Comparison of ENCODE assay signal across 32 mouse cellular contexts in genomic region chr4:62316456-62316855, GRCm38 (mm10). TPM values are rescaled to one million over a fixed set of nuclear protein-coding genes. Genes with fewer than 3 reads are reported as not detected.
DNase-seq lines count a peak whose midpoint lies in the region; ATAC-seq and TF ChIP-seq lines count a peak whose summit lies in the region.
"Had no signal": no experiment of that assay in that cellular context is flagged by ENCODE, and none has a peak within 500 bp of the region (broad histone marks: within the 10 kb centered on the region; RNA-seq: fewer than 3 reads in every experiment).

No protein-coding gene starts in this region.

- ATAC-seq in liver, postnatal 0 days = peak; percentile 44; the same call in 1 of the 2 replicates
- no peak for ATAC-seq in liver, embryonic 12.5 days
- peak; percentile 90 for ATAC-seq in megakaryocyte, adult 5-6 weeks (ENCODE audit: poor library complexity, severe bottlenecking)
- ATAC-seq in hindbrain, embryonic 11.5 days (ENCODE audit: low FRiP score) = no peak
- ATAC-seq: CD4-positive, CD25-positive, alpha-beta regulatory T cell, adult 4 months; forebrain, embryonic 14.5 days; hindbrain, embryonic 16.5 days; intestine, embryonic 15.5 days; lung, postnatal 0 days; midbrain, embryonic 16.5 days; Patski had no signal

- no peak overlapping the region for H3K4me3 ChIP-seq in liver, postnatal 0 days (ENCODE audit: low read depth, low read length)
- H3K4me3 ChIP-seq in liver, embryonic 12.5 days = no peak overlapping the region
- H3K4me3 ChIP-seq in hindbrain, embryonic 11.5 days (ENCODE audit: low read depth, low read length) = no peak overlapping the region
- H3K4me3 ChIP-seq: heart, adult 2 months; heart, embryonic 13.5 days; intestine, embryonic 15.5 days; layer of hippocampus, adult 2 months; left cerebral cortex, adult 2 months; limb, embryonic 13.5 days; midbrain, embryonic 10.5 days had no signal

- no peak for TF ChIP-seq CTCF in liver, postnatal 0 days (IDR thresholded peaks at IDR 0.05; ENCODE audit: low read depth)

- no peak for TF ChIP-seq EP300 in liver, postnatal 0 days (IDR thresholded peaks at IDR 0.05; ENCODE audit: low read depth)

- peaks cover 78% of the 10 kb centered on the region for H3K36me3 ChIP-seq in liver, postnatal 0 days (replicated peaks; ENCODE audit: insufficient read depth, low read length)
- H3K36me3 ChIP-seq in liver, embryonic 12.5 days = peaks cover 90% of the 10 kb centered on the region
- peaks cover 3% of the 10 kb centered on the region; the same call in 1 of the 2 replicates for H3K36me3 ChIP-seq in hindbrain, embryonic 11.5 days (ENCODE audit: control insufficient read depth, insufficient read depth, low read length)

- no peaks in the 10 kb centered on the region for H3K27me3 ChIP-seq in liver, postnatal 0 days (ENCODE audit: insufficient read depth, low read length)
- no peaks in the 10 kb centered on the region for H3K27me3 ChIP-seq in liver, embryonic 12.5 days (replicated peaks)
- H3K27me3 ChIP-seq in hindbrain, embryonic 11.5 days (ENCODE audit: control insufficient read depth, insufficient read depth, low read length) = no peaks in the 10 kb centered on the region
- H3K27me3 ChIP-seq: heart, embryonic 13.5 days; intestine, embryonic 15.5 days; limb, embryonic 13.5 days; Patski had no signal

- H3K9me3 ChIP-seq in liver, postnatal 0 days (ENCODE audit: low read length) = no peaks in the 10 kb centered on the region
- H3K9me3 ChIP-seq in liver, embryonic 12.5 days (replicated peaks) = no peaks in the 10 kb centered on the region
- no peaks in the 10 kb centered on the region for H3K9me3 ChIP-seq in hindbrain, embryonic 11.5 days (ENCODE audit: control insufficient read depth, low read length)
- H3K9me3 ChIP-seq: G1E; heart, embryonic 13.5 days; intestine, embryonic 15.5 days; limb, embryonic 13.5 days; midbrain, embryonic 10.5 days had no signal

- 73% methylated on average over 2 of the region's 2 CpGs for WGBS in liver, postnatal 0 days (ENCODE audit: insufficient replicate concordance)
- WGBS in liver, embryonic 12.5 days (ENCODE audit: insufficient replicate concordance) = 76% methylated on average over 2 of the region's 2 CpGs
- 95% methylated on average over 2 of the region's 2 CpGs for WGBS in hindbrain, embryonic 11.5 days

- H3K9ac ChIP-seq in liver, postnatal 0 days (replicated peaks) = no peak overlapping the region
- no peak overlapping the region for H3K9ac ChIP-seq in liver, embryonic 12.5 days
- H3K9ac ChIP-seq in hindbrain, embryonic 11.5 days (ENCODE audit: low read depth, low read length) = no peak overlapping the region
- H3K9ac ChIP-seq: heart, embryonic 13.5 days; intestine, embryonic 15.5 days; limb, embryonic 13.5 days had no signal

- DNase-seq in liver, postnatal 0 days = no peak
- DNase-seq in ZHBTc4 (ENCODE audit: low read depth, low spot score) = peak; percentile 36
- DNase-seq in hindbrain, embryonic 11.5 days (ENCODE audit: low spot score) = no peak
- no peak for DNase-seq in spleen, postnatal 4 days (ENCODE audit: low spot score in 2 of 2)
- DNase-seq in gastrocnemius, adult 18-20 months (ENCODE audit: low spot score) = no peak
- DNase-seq: adrenal gland, postnatal 25 days; cerebellum, adult 2 months; cerebellum, postnatal 14 days; gastrocnemius, postnatal 25 days; heart, adult 2 months; heart, postnatal 10 days; kidney, adult 2 months; kidney, postnatal 36 days; lung, adult 18-20 months; lung, postnatal 4 days; spleen, adult 18-20 months had no signal

- H3K4me2 ChIP-seq in liver, postnatal 0 days (ENCODE audit: low read depth, low read length) = no peak overlapping the region
- H3K4me2 ChIP-seq in liver, embryonic 12.5 days = no peak overlapping the region
- H3K4me2 ChIP-seq in hindbrain, embryonic 11.5 days (replicated peaks; ENCODE audit: low read depth, low read length) = no peak overlapping the region
- H3K4me2 ChIP-seq: heart, embryonic 13.5 days; intestine, embryonic 15.5 days; limb, embryonic 13.5 days; liver, embryonic 11.5 days had no signal

- no peaks in the 10 kb centered on the region for H3K4me1 ChIP-seq in liver, postnatal 0 days (ENCODE audit: insufficient read depth)
- no peaks in the 10 kb centered on the region for H3K4me1 ChIP-seq in liver, embryonic 12.5 days
- H3K4me1 ChIP-seq in hindbrain, embryonic 11.5 days (replicated peaks; ENCODE audit: control insufficient read depth, insufficient read depth, low read length) = no peaks in the 10 kb centered on the region
- H3K4me1 ChIP-seq: heart, embryonic 13.5 days; intestine, embryonic 15.5 days; limb, embryonic 13.5 days; midbrain, embryonic 10.5 days had no signal

- no peak overlapping the region for H3K27ac ChIP-seq in liver, postnatal 0 days (ENCODE audit: low read depth)
- no peak overlapping the region for H3K27ac ChIP-seq in liver, embryonic 12.5 days
- H3K27ac ChIP-seq in hindbrain, embryonic 11.5 days (ENCODE audit: low read depth, low read length) = no peak overlapping the region
- H3K27ac ChIP-seq: heart, adult 2 months; heart, embryonic 13.5 days; intestine, embryonic 15.5 days; layer of hippocampus, adult 2 months; left cerebral cortex, adult 2 months; limb, embryonic 13.5 days; midbrain, embryonic 10.5 days had no signal

RNA-seq across cellular contexts. Expression of gene Fkbp15, which starts 43.9 kb away (rescaled TPM):
- 11.7 and 13.3 TPM in 2 replicates for polyA plus RNA-seq in liver, postnatal 0 days (2015; fragmentation: Nextera tagmentation; extraction: Ambion mirVana)
- 18.6 and 21.1 TPM in 2 replicates for polyA plus RNA-seq in liver, embryonic 12.5 days (2016; fragmentation: Nextera tagmentation; extraction: Ambion mirVana)
- 46.8 and 47.6 TPM in 2 replicates for total RNA-seq in megakaryocyte, adult 5-6 weeks (2015)
- total RNA-seq in megakaryocyte, adult 5-6 weeks (2017) = 110 and 118 TPM in 2 replicates
- 21.2 and 22.8 TPM in 2 replicates for polyA plus RNA-seq in hindbrain, embryonic 11.5 days (2014; fragmentation: Nextera tagmentation; extraction: Ambion mirVana)
- total RNA-seq in gastrocnemius, adult 18-20 months (2021) = 10 to 100 TPM; 11.5 to 11.6 TPM

RNA-seq across cellular contexts. Expression of gene Slc31a1, which starts 44.1 kb away (rescaled TPM):
- polyA plus RNA-seq in liver, postnatal 0 days (2015; fragmentation: Nextera tagmentation; extraction: Ambion mirVana) = 50.9 and 54.3 TPM in 2 replicates
- polyA plus RNA-seq in liver, embryonic 12.5 days (2016; fragmentation: Nextera tagmentation; extraction: Ambion mirVana) = 45.8 and 45.9 TPM in 2 replicates
- total RNA-seq in megakaryocyte, adult 5-6 weeks (2015) = 23.2 and 26.1 TPM in 2 replicates
- total RNA-seq in megakaryocyte, adult 5-6 weeks (2017) = 20.7 and 25.3 TPM in 2 replicates
- 45.0 and 49.8 TPM in 2 replicates for polyA plus RNA-seq in hindbrain, embryonic 11.5 days (2014; fragmentation: Nextera tagmentation; extraction: Ambion mirVana)
- total RNA-seq in gastrocnemius, adult 18-20 months (2021) = 1 to 10 TPM; 8.5 to 9.7 TPM

RNA-seq across cellular contexts. Expression of gene Slc31a2, which starts 54.1 kb away (rescaled TPM):
- polyA plus RNA-seq in liver, postnatal 0 days (2015; fragmentation: Nextera tagmentation; extraction: Ambion mirVana) = 8.9 and 9.2 TPM in 2 replicates
- 6.5 and 6.8 TPM in 2 replicates for polyA plus RNA-seq in liver, embryonic 12.5 days (2016; fragmentation: Nextera tagmentation; extraction: Ambion mirVana)
- 61.5 and 74.8 TPM in 2 replicates for total RNA-seq in megakaryocyte, adult 5-6 weeks (2015)
- total RNA-seq in megakaryocyte, adult 5-6 weeks (2017) = 49.5 and 54.3 TPM in 2 replicates
- 11.8 and 13.3 TPM in 2 replicates for polyA plus RNA-seq in hindbrain, embryonic 11.5 days (2014; fragmentation: Nextera tagmentation; extraction: Ambion mirVana)
- total RNA-seq in gastrocnemius, adult 18-20 months (2021) = 1 to 10 TPM; 5.3 to 6.2 TPM

Comparison
In these comparisons a context has a peak if more than half of its experiments do, and no peak if none do; other contexts are left out.
1. ATAC-seq: peak in liver, postnatal 0 days (single experiment) and megakaryocyte, adult 5-6 weeks (single experiment); none in liver, embryonic 12.5 days (single experiment) and hindbrain, embryonic 11.5 days (single experiment).